Mouse (Mus musculus) cerebral cortex, adult 2 months (tissue): Measurements from ENCODE around the gene Pfkfb3.

Experiments
- WGBS: fragments of 180-500 bp; shearing (Covaris S2); methylation state at CpG from one replicate; pipeline ENCODE4 v1.1.7; 2018; 5-methylcytosine and 5-hydroxymethylcytosine counted together

Pfkfb3 gene

GRCm38 (mm10) chr2:11501301-11502254 lies 52.3 kb downstream of the Pfkfb3 start:
- under 1% methylated on average over 76 of the region's 76 CpGs for WGBS

GRCm38 (mm10) chr2:11500666-11501065 lies 53.2 kb downstream of the Pfkfb3 start:
- whole genome bisulfite sequencing = 6% methylated on average over 8 of the region's 8 CpGs

GRCm38 (mm10) chr2:11496601-11497031 lies 57.3 kb downstream of the Pfkfb3 start:
- 51% methylated on average over 3 of the region's 3 CpGs for WGBS

- WGBS = 37% methylated on average over 7 of the region's 7 CpGs
These were observed 59.0 kb downstream of the Pfkfb3 start for GRCm38 (mm10) chr2:11494841-11495255.

- WGBS = 97% methylated on average over 5 of the region's 5 CpGs
These were observed 61.0 kb downstream of the Pfkfb3 start for GRCm38 (mm10) chr2:11492855-11493254.

GRCm38 (mm10) chr2:11491471-11491870 lies 62.4 kb downstream of the Pfkfb3 start:
- 57% methylated on average over 3 of the region's 3 CpGs for WGBS

GRCm38 (mm10) chr2:11490554-11490953 lies 63.3 kb downstream of the Pfkfb3 start:
- 84% methylated on average over 4 of the region's 4 CpGs for WGBS

GRCm38 (mm10) chr2:11483226-11483625 lies 70.7 kb downstream of the Pfkfb3 start:
- 84% methylated on average over 4 of the region's 4 CpGs for WGBS

- WGBS = 86% methylated on average over 7 of the region's 7 CpGs
These were observed 71.5 kb downstream of the Pfkfb3 start for GRCm38 (mm10) chr2:11482364-11482763.

- WGBS = 67% methylated on average over 2 of the region's 2 CpGs
These were observed 74.9 kb downstream of the Pfkfb3 start for GRCm38 (mm10) chr2:11478960-11479359.

- WGBS = 95% methylated on average over 7 of the region's 7 CpGs
These were observed 78.6 kb downstream of the Pfkfb3 start for GRCm38 (mm10) chr2:11475316-11475715.

- WGBS = 58% methylated on average over 3 of the region's 3 CpGs
These were observed 89.2 kb downstream of the Pfkfb3 start for GRCm38 (mm10) chr2:11464661-11465099.

- 47% methylated on average over 3 of the region's 3 CpGs for WGBS
These were observed 92.9 kb downstream of the Pfkfb3 start for GRCm38 (mm10) chr2:11460976-11461375.

GRCm38 (mm10) chr2:11458494-11458893 lies 95.4 kb downstream of the Pfkfb3 start:
- 59% methylated on average over 1 of the region's 1 CpGs for WGBS

GRCm38 (mm10) chr2:11457904-11458303 lies 96.0 kb downstream of the Pfkfb3 start:
- WGBS = 86% methylated on average over 7 of the region's 7 CpGs

GRCm38 (mm10) chr2:11448711-11449110 lies 105.2 kb downstream of the Pfkfb3 start:
- 79% methylated on average over 3 of the region's 3 CpGs for WGBS

- WGBS = 64% methylated on average over 2 of the region's 2 CpGs
These were observed 106.0 kb downstream of the Pfkfb3 start for GRCm38 (mm10) chr2:11447865-11448264.

GRCm38 (mm10) chr2:11445722-11446121 lies 108.2 kb downstream of the Pfkfb3 start:
- WGBS = 88% methylated on average over 3 of the region's 3 CpGs

GRCm38 (mm10) chr2:11441864-11442263 lies 112.0 kb downstream of the Pfkfb3 start:
- 68% methylated on average over 4 of the region's 4 CpGs for WGBS

- 82% methylated on average over 12 of the region's 12 CpGs for WGBS
These were observed 115.5 kb downstream of the Pfkfb3 start for GRCm38 (mm10) chr2:11438231-11438954.

GRCm38 (mm10) chr2:11436353-11436752 lies 117.5 kb downstream of the Pfkfb3 start:
- 94% methylated on average over 11 of the region's 11 CpGs for WGBS

- 92% methylated on average over 5 of the region's 5 CpGs for WGBS
These were observed 120.5 kb downstream of the Pfkfb3 start for GRCm38 (mm10) chr2:11433353-11433752.
